Mouse (Mus musculus) MEL (cell line): ENCODE data around the gene Igfbp1.

ENCODE experiments used
- CTCF ChIP-seq, 3 experiments: IDR thresholded peaks in 2 of 3; conservative IDR thresholded peaks in 1 of 3; 2 replicates each; pipeline ENCODE4 v1.5.1; 2011 to 2012; ENCODE audit warnings: low read length in 3 of 3, low read depth in 2 of 3, mild to moderate bottlenecking in 2 of 3, improper control_type of control experiment in 1 of 3, inconsistent platforms in 1 of 3, mixed read lengths in 1 of 3, moderate library complexity in 1 of 3; ENCODE audit not compliant: control insufficient read depth in 1 of 3, insufficient read depth in 1 of 3, poor library complexity in 1 of 3, severe bottlenecking in 1 of 3
- GATA1 ChIP-seq: IDR thresholded peaks from 2 replicates; pipeline ENCODE4 v1.6.1; 2011; ENCODE audit warnings: low read depth, low read length, improper control_type of control experiment
- JUND ChIP-seq: IDR thresholded peaks from 2 replicates; pipeline ENCODE4 v1.6.1; 2011; ENCODE audit warnings: low read depth, mild to moderate bottlenecking, improper control_type of control experiment, low read length
- MYC ChIP-seq: IDR thresholded peaks from 2 replicates; pipeline ENCODE4 v1.6.1; 2011; ENCODE audit warnings: low read depth, mild to moderate bottlenecking, low read length, improper control_type of control experiment, moderate library complexity
- POLR2A ChIP-seq, 2 experiments: IDR thresholded peaks; 2 replicates each; pipeline ENCODE4 v1.6.1; 2011 to 2012; ENCODE audit warnings: low read length in 2 of 2, mild to moderate bottlenecking in 2 of 2, control low read depth in 1 of 2, improper control_type of control experiment in 1 of 2, low read depth in 1 of 2, moderate library complexity in 1 of 2; ENCODE audit not compliant: control insufficient read depth in 1 of 2, insufficient read depth in 1 of 2, poor library complexity in 1 of 2
- TCF12 ChIP-seq: IDR thresholded peaks from 2 replicates; pipeline ENCODE4 v1.6.1; 2014; ENCODE audit warnings: low read depth, mild to moderate bottlenecking, inconsistent platforms, low read length, improper control_type of control experiment, moderate library complexity

- TF ChIP-seq POLR2A (IDR thresholded peaks at IDR 0.05; ENCODE audit: control insufficient read depth in 1 of 2, insufficient read depth in 1 of 2, low read depth in 1 of 2, low read length in 2 of 2, poor library complexity in 1 of 2) (no peak), GATA1 (no peak), CTCF (IDR thresholded peaks at IDR 0.05 in 2 of 3, conservative IDR thresholded peaks at IDR 0.05 in 1 of 3; ENCODE audit: control insufficient read depth in 1 of 3, insufficient read depth in 1 of 3, low read depth in 2 of 3, low read length in 3 of 3, poor library complexity in 1 of 3, severe bottlenecking in 1 of 3) (no peak), TCF12 (no peak), JUND (no peak), MYC (no peak)
These were observed 52.8 kb downstream of the Igfbp1 start for GRCm38 (mm10) chr11:7250415-7250814.
